Mouse (Mus musculus) 3T3-L1 (cell line): ENCODE results near the gene Wdr25.

Experiments
- DNase-seq: peaks from one replicate; pipeline ENCODE4 v3.0.0-alpha.2; 2015; ENCODE audit warnings: low read depth, low spot score

Gene Wdr25

DNA sequence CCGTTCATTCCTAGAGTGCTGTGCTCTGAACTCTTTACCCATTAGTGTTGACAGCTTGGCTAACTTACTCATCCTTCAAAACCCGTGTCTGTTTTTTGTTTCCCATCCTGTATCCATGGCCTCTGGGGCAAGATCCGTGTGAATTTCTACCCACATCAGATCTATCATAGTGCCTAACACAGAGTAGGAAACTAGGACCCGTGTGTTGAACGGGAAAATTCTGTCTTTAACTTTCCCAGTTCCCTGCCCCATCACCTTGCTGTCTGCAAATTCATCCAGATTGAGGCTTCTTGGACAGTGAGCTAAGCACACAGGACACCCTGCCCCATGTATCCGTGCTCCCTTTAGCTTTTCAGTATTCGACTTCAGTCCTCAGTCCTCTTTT is 993 bp downstream of the Wdr25 start:
- DNase-seq = no peak

DNA sequence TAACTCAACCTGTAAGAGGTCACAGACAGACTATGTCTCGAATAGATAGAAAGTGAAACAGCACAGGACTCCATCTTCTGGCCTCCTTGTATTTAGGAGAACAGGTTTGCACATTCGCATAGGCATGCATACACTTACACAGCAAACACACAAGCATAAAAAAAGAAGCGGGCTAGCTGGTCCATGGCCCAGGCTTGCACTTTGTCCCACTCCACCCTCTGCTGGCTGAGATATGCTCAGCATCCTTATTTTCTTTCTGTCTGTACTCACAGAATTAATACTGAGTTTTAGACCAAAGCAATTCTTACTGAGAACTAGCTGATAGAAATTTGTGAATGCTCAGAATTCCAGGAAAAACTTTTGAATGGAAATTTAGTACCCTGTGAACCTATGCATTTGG is 2.6 kb downstream of the Wdr25 start:
- peak; percentile 68 for DNase-seq

DNA sequence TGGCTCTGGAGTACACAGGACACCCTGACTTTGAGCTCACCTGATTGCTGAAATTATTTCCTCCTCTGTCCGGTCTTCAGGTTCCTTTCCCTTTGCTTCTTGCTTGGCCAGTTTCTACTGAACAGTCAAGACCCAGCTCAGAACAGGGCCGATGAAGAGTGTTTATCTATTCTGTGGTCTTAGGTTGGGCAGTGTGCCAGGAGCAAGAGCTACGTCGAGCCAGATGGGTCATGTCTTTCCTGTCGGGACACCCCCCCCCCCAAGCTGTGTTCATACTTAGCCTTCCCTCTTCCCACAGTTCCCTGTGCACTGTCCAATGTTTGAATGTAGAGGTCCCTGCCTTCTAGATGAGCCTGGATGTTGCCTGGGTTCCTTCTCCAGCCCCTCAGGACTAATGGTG is 7.9 kb downstream of the Wdr25 start:
- no peak for DNase-seq

DNA sequence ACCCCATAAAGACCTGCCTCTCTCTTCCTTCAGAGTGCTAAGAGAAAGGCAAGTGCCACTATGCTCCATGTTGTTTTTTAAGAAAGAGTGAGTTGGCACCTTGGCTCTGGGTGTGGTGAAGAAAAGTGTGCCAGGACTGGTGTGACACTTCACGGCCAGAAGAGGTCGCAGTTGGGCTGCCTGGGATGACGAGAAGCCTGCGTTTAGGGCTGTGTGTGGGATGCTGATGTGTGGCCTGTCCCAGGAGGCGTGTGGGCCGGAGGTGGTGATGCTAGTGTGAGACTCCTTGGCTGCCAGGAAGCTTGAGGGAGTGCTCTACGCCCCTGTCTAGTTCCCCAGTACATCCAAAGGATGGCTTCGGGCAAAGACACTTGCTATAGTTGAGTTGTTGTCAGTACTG is 9.5 kb downstream of the Wdr25 start:
- DNase-seq = peak; percentile 84

DNA sequence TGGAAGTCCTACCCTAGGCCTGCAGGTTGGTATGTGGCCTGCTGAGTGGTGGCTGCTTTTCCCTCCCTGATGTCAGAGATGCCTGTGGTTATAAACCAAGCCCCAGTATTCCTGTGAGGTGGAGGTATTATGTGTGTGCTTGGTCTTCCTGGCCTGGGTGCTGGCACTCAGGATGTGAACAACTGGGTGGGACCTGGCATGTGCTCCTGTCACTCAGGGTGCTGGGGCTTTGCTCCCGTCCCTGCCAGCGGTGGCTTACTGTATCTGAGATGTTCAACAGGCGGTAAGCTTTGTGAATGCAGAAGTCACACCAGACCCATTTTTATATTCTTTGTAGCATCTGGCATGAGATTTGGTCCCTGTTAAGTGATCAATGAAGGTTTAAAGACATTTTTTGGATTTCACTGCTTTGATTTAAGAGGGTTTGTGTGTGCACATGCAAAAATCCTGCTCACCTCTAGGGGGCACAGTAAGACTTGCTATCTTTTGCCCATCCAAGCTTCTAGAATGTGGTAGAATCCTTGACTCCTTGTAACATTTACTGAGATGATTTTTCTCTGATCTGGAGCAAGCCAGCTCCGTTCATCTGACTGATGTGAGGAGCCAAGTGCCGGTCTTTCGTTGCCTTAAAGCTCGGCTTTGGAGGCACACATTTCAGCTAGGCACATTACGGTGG is 10.3 kb downstream of the Wdr25 start:
- peak; percentile 88 for DNase-seq

DNA sequence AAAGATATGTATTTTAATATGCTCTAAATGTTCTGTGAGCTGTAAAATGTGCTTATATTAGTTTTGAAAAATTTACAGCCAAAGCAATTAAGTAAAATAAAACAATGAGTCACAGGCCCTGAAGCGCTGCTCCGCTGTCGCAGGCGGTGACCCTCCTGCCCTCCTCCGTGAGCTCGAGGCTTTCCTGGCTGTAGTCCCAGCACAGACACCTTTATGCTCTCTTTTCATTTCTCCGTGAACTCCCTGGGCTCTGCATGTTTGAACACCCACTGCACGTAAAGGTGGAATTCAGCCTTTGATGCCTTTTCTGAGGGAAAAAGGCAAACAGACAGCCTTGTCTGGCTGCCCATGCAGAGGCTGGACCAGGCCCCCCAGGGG is 10.8 kb downstream of the Wdr25 start:
- DNase-seq = no peak

DNA sequence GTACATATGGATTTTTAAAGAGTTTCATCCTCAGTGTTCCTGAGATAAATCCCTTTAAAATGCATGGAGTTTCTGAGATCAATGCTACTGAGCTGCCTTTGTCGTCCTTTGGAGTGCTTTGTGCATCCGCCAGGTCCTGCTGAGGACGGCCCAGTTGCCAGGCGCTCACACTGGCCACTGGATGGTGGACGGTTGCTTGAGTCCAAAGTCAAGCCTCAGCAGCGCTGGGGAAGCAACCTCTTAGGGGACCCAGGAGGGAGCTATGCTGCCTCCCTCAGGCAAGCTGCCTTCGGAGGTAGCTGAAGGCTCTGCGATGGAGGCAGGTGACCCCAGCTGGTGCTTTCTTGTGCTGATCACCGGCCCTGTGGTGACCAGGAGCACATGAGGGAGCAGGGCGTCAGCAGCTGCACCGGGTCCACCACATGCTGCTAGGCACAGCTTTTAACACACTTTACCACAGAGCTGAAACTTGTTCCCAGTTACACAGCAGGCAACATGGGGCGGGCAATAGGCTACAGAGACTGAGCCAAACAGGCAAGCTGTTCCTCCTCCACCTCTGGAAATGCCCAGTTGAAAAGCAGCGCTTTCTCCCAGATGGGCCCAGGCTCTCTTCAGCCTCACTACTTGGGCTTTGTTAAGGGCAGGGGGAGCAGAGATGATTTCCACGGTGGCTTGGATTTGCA is 12.3 kb downstream of the Wdr25 start:
- no peak for DNase-seq

DNA sequence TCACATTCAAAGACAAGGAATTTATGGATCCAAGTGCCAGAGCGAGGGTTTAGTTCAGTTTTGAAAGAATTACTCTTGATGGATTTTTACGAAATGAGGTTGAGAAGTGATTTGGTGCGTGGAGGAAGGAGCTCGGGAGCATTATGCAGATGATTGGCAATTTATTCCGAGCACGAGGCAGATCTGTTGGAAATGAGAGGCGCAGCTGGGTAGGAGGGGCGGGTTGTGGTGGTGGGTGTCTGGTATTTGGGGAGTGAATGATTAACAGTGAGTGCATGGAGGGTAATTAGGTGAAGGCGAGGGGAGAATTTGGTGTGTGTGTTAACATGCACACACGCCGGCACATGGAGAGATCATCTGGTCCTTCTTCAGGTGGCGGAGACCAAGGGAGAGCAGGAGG is 13.0 kb downstream of the Wdr25 start:
- DNase-seq = no peak

DNA sequence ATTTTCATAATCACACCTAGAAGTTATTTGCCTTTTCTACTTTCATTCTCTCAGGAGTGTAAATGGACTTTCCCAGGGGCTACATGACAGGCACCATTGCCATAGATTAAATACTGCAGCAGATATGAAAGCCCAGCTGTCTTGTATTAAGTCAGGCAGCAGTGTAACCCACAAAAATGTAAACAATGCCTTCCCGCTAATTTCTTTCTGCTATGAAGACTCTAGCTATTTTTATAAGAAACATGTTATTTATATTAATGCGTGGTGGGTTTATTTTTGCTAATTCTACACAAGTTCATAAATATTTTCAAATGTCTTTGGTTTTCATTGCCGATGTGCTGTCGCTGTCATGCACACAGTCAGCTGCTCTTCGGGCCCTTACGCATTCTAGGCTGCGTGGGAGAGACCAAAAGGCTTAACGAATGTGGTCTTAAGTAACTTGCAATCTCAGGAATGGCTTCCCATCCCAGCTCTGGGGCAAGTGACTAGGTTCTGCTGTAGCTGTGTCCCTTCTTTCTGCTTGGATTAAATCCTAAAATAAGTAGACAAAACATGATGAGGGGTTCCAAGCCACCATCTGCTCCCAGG is 16.5 kb downstream of the Wdr25 start:
- DNase-seq = peak; percentile 78

DNA sequence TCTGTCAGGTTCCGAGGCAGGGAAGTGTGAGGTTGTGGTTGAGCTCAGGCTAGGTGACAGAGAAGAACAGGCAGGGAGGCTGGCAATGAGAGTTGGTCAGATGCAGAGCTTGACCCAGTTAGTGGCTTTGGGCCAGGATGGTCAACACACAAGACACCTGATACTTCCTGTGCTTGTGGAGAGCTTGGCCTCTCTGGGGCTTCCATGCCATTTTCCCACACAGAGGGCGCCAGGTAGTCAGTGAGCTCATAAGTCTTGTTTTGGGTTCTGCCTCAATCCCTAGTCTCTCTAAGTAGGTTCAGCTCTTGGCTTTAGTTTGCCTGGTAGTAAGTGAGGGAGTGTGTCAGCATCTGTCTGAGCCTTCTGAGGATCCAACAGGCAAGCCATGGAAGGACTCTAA is 19.0 kb downstream of the Wdr25 start:
- no peak for DNase-seq

DNA sequence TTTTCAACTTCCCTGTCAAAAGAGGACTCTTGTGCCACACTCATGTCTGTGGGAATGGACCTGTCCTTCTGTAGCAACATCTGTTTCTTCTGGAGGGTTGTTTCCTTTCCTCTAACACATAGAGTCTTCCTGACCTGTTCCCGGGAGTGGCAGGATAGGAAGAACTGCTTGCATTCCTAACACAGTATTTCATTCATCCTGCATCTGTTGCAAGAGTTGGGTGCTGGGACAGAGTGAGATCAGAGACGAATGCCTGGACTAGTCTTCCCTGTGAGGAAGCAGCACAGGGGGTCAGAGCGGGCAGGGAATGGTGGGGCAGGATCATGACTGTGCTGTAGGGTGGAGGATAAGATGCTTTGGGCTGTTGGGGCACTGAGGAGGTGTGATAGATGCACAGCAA is 20.8 kb downstream of the Wdr25 start:
- DNase-seq = peak; percentile 73

DNA sequence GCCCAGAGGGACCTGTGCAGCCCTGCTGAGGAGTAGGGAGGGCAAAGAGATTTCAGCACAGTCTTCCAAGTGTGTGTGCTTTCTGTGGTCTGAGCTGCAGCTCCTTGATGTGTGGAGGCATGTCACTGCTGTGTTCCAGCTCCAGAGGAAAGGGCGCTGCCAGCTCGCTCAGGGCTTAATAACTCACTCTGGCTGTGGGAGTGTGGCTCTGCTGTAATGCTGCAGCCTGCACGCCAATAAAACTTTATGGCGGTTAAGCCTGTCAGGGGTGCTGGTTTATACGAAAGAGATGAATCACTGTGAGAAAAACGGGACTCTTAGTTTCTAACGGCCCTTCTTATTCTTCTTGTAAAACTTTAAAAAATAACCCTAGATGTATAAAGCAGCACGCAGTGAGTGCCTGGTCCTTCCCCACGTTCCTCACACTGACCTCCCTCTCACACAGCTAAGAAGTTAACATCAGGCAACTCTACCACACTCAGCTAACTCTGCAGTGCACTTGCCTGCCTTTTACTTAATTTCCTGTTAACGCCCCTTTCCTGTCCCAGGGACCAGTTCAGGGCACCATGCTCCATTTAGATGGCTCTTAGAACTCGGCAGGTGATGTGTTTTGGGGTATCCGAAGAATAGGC is 21.4 kb downstream of the Wdr25 start:
- peak; percentile 42 for DNase-seq

DNA sequence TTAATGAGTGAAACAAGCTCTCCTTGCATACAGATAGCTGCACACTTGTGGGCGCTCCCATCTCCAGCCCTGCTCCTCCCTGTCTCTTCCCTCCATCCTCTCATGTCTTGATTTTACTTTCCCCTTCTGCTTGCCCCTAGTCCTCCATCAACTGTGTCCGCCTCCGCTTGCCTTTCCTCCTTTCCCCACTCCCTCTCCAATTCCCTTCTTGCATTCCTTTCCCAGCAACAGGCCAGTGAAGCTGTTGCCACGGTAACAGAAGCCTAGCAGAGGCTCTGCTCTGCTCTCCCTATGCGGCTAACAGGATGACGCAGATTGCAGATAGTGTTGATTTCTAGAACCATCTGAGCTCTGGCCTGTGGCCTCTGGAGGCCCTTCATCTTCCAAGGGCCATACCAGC is 22.5 kb downstream of the Wdr25 start:
- peak; percentile 54 for DNase-seq

DNA sequence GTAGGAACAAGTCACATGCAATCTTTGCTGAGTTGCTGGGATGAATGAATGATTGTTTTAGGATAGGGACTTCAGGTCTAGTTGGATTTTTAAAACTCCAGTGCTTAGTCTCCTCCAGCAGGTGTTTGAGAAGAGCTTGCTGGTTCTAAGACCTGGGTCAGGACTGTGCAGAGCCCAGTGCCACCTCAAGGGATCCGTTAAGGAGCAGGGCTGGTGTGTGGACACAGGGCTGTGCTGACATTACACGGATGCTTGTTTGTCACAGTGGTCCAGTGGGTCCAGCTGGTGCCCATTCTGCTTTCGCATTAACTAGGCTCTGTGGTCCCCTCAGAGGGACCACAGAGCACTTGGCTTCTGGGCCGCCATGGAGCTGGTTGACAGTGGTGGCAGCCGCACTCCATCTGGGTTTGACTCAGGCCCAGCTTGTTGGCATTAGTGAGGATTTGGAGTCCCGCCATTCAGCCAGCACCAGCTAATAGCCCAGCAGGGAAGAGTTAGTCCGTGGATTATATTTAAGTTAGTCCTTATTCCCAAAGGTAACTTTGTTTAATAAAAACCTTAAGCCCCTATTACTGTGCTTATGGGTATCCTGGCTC is 23.1 kb downstream of the Wdr25 start:
- peak; percentile 25 for DNase-seq

DNA sequence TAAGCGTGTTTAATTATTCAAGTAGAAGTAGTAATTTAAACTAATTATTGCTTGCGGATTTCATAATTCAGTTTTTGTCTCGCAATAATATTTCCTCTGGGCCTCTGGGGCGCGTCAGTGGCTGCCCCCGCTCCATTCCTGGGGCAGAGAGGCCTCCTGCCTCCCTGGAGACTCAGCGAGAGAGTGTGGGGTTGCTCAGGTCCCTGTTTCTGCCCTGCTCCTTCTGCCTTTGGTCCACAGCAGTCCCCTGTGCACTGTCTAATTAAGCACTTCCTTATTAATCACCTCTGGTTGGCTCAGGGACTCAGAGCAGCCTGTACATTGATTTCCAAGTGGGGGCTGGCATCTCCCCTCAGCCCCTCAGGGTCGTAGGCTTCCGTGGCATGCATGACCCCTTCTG is 24.1 kb downstream of the Wdr25 start:
- DNase-seq = no peak

DNA sequence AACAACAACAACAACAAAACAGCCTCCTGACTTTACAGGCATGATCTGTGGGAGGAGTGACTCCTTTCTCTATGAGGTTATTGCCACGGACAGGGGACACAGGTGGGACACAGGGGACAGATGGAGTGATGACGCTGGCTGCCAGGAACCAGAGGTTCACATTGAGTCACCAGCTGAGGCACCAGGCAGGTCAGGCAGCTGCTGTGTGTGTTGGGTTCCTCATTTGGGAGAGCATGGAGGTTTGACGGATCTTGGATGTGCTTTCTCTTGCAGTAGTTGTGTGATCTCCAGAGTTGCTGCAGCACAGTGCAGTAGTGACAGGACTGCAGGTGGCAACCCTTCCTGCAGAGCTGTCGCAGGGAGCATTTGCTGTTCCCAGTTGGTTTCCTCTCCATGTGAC is 25.3 kb downstream of the Wdr25 start:
- DNase-seq = no peak

DNA sequence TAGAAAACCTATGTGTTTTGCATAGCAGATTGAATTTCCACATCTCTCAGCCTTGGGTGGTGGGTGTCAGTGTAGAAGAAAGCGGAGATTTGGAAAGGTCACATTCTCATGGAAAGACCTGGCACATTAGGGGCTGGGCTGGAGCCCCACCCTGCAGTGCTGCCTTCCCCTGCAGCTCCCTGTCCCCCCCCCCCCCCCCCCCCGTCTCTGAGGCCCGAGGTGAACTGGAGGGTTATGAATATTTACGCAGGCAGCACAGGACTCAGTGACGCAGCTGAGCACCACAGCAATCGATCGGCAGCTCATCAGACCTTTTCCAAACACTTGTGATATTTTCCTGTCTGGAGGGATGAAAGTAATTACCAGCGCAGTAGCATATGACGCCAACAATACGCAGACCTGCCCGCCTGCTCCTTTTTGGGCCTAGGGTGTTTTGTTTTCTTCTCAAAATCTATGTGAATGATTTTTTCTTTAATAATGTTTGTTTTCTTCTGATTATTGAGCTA is 33.2 kb downstream of the Wdr25 start:
- no peak for DNase-seq

DNA sequence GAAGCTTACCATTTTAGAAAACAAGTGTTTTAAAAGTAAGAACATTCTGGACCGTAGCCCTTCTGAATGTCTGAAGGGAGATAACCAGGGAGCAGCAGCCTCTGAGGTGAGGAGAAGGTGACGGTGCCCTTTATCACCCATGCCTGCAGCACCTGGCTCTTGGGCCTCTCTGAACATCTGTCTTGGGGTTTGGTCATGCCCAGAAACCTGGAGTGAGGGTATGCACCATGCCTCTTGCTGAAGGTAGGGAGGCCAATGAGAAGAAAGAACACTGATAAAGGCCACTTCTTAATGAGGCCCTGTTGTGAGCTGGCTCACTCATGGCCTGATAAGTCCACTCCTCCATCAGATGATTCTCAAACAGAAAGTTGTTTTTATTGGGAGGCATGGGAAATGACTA is 34.8 kb downstream of the Wdr25 start:
- DNase-seq = no peak

DNA sequence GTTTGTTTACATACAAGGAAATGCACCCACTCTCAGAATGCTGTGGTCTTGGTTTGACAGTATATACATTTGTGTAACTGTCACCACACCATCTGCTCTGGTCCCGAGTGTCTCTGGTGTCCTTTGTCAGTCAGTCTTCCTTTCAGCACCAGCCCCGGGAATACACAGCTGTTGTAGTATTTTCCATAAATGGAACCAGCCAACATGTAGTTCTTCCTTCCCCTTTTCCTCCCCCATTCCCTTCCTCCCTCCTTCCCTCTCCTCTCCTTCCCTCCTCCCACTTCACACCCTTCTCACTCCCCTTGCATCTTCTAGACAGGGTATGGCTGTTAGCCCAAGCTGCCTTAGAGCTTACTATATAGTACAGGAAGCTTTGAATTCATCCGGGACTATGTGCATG is 36.0 kb downstream of the Wdr25 start:
- no peak for DNase-seq

DNA sequence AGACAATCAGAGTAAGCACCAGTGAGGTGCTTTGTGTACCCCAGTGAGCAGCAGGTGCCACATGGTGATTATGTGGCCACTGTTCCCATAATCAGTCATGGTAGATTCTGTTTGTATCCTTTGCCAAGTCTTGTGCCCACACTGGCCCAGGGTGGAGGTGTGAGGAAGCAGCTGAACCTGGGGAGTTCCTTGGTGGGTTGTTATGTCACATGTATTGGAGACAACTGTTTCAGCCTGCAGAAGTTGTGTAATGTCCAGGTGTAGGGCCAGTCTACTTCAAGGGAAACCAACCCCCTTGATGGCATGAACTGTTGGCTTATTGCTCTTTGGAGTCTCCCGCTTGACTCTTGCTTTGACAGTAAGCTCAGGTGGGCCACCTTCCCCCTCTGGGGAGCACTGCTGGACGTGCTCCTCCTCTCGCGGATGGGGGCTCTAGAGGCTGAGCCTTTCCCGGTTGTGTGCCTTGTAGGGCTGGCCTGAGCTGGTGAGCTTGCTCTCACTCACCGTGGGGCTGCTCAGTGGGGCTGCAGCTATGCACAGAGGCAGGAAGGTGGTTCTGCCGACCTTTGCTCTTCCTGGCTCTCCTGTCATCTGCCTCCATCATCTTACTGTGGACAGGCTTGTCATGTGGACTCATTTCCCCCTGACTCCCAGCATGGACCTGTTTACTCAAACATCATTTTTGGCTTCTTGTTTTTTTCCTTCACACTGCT is 38.1 kb downstream of the Wdr25 start:
- no peak for DNase-seq

DNA sequence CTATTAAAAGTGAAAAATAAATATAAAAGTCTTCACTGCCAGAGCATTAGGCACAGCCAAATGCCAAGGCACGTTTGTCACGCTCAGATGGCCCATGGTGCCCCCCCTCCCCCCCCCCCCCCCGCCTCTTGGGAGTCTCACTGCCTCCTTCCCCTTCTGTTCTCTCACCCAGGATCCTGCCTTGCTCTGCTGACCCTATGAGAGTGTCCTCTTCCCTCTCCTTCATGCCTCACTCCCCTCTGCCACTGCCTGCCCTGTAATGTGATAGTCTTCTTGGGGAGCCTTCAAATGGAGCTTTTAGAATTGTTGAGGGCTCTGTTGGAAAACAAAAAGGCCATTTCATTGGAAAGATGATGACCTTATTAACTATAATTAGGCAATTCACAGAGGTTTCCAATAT is 38.7 kb downstream of the Wdr25 start:
- no peak for DNase-seq

DNA sequence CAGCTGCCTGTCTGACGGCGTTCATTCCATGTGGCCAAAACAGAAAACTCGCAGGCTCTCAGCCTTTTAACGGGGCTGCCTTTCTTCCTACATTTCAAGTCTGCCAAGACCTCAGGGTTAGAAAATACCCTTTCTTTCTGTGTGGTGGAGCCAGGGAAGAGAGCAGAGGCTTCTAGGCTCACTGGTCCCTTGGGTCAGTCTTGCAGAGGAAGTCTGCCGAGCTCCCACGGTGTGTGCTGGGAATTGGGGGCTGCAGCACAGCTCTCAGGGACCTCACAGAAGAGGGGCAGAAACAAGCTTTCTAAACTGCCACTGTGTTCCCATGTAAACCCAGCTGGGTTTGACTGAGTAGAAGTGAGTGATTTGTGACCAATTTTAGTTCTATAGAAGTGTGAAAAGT is 40.8 kb downstream of the Wdr25 start:
- DNase-seq = no peak
